ENCODE assay signal across 23 mouse cellular contexts in the genomic region with DNA sequence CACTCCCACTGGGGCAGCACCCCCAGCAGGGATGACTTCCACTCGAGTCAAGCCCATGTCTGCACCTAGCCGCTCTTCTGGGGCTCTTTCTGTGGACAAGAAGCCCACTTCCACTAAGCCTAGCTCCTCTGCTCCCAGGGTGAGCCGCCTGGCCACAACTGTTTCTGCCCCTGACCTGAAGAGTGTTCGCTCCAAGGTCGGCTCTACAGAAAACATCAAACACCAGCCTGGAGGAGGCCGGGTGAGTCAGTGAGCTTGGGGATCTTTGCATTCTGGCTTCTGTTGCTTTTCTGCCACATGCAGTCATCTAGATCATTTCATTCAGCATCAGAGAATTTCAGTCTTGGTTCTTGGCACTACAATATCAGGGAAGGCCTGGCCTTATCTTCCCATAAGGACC.
"Had no signal": no experiment of that assay in that cellular context is flagged by ENCODE, and none has a peak within 500 bp of the region (broad histone marks: within the 10 kb centered on the region; RNA-seq: fewer than 3 reads in every experiment).

No protein-coding gene starts in this region.

- H3K9me3 ChIP-seq: kidney, embryonic 15.5 days; limb, embryonic 10.5 days; limb, embryonic 13.5 days; liver, embryonic 13.5 days; megakaryocyte, embryonic 14.5 days; midbrain, embryonic 10.5 days; midbrain, embryonic 13.5 days; neural tube, embryonic 13.5 days had no signal

- DNase-seq: kidney, adult 8-10 months; kidney, postnatal 10 days; kidney, postnatal 4 days; liver; liver, embryonic 13.5 days; lung, embryonic 14.5 days; right cerebral cortex, adult 18-20 months; right cerebral cortex, postnatal 14 days; right cerebral cortex, postnatal 4 days; thymus, adult 2 months; thymus, postnatal 14 days; thymus, postnatal 4 days had no signal

- H3K9ac ChIP-seq: kidney, embryonic 15.5 days; limb, embryonic 13.5 days; liver, embryonic 13.5 days; lung, embryonic 14.5 days; midbrain, embryonic 13.5 days; neural tube, embryonic 13.5 days had no signal

- H3K27me3 ChIP-seq: kidney, embryonic 15.5 days; limb, embryonic 13.5 days; liver, embryonic 13.5 days; megakaryocyte, embryonic 14.5 days; midbrain, embryonic 13.5 days; neural tube, embryonic 13.5 days had no signal

- H3K4me2 ChIP-seq: kidney, embryonic 15.5 days; limb, embryonic 13.5 days; liver, embryonic 13.5 days; lung, embryonic 14.5 days; midbrain, embryonic 13.5 days; neural tube, embryonic 13.5 days had no signal

- H3K4me1 ChIP-seq: kidney, embryonic 15.5 days; limb, embryonic 10.5 days; limb, embryonic 13.5 days; liver, embryonic 13.5 days; midbrain, embryonic 10.5 days; midbrain, embryonic 13.5 days; neural tube, embryonic 13.5 days had no signal

- H3K27ac ChIP-seq: kidney, embryonic 15.5 days; limb, embryonic 10.5 days; limb, embryonic 13.5 days; liver, embryonic 13.5 days; midbrain, embryonic 10.5 days; midbrain, embryonic 13.5 days; neural tube, embryonic 13.5 days; stomach, postnatal 0 days had no signal

- H3K4me3 ChIP-seq: kidney, embryonic 15.5 days; limb, embryonic 10.5 days; limb, embryonic 13.5 days; liver, embryonic 13.5 days; megakaryocyte, embryonic 14.5 days; midbrain, embryonic 10.5 days; midbrain, embryonic 13.5 days; myocyte; neural tube, embryonic 13.5 days had no signal

- ATAC-seq: lung, postnatal 0 days; midbrain, embryonic 13.5 days; midbrain, embryonic 16.5 days had no signal
